Mouse (Mus musculus) lung, adult 2 months (tissue): ENCODE results near the gene Adamts9. TPM values are rescaled to one million over a fixed set of nuclear protein-coding genes. Genes with fewer than 3 reads are reported as not detected.

Source experiments
- DNase-seq: peaks from one replicate; pipeline ENCODE4 v3.0.0; 2022
- H3K4me1 ChIP-seq: fragments of 200-500 bp; 2 replicates; pipeline ENCODE4 v1.6.1; 2011; ENCODE audit warnings: low read length; ENCODE audit not compliant: control insufficient read depth, insufficient read depth
- H3K4me3 ChIP-seq: fragments of 200-500 bp; replicated peaks from 2 replicates; pipeline ENCODE3; 2011; ENCODE audit warnings: low read depth, mild to moderate bottlenecking, control low read depth, low read length; ENCODE audit errors: extremely low read depth
- CTCF ChIP-seq: fragments of 200-500 bp; IDR thresholded peaks from 2 replicates; pipeline ENCODE4 v1.5.1; 2011; ENCODE audit warnings: mild to moderate bottlenecking, low read length, control low read depth; ENCODE audit not compliant: insufficient read depth
- POLR2A ChIP-seq: fragments of 200-500 bp; IDR thresholded peaks from 2 replicates; pipeline ENCODE4 v1.6.1; 2011; ENCODE audit warnings: low read depth, mild to moderate bottlenecking, control low read depth, low read length, borderline replicate concordance; ENCODE audit errors: extremely low read depth
- WGBS: fragments of 180-500 bp; shearing (Covaris S2); methylation state at CpG from one replicate; pipeline ENCODE4 v1.1.7; 2018; 5-methylcytosine and 5-hydroxymethylcytosine counted together
- polyA plus RNA-seq: library from polyadenylated mRNA; depleted of rRNA; stranded (reverse); fragments of >200 nt; gene quantifications from 2 replicates; pipeline ENCODE4 v1.2.3, GENCODE M21; 2012

The Adamts9 gene
- polyA plus RNA-seq, 1 experiment: 12.2 TPM

GRCm38 (mm10) chr6:92822006-92822405 lies 121.3 kb downstream of the Adamts9 start:
- TF ChIP-seq POLR2A (no peak), CTCF (no peak)
- no peak for DNase-seq
- Histone ChIP-seq H3K4me1 (no peaks in the 10 kb centered on the region), H3K4me3 (no peak overlapping the region)
- 76% methylated on average over 6 of the region's 6 CpGs for WGBS

- Histone ChIP-seq H3K4me1 (no peaks in the 10 kb centered on the region), H3K4me3 (no peak overlapping the region)
- TF ChIP-seq CTCF: no peak
- TF ChIP-seq POLR2A: no peak
- no peak for DNase-seq
- 77% methylated on average over 5 of the region's 5 CpGs for WGBS
Observed at GRCm38 (mm10) chr6:92821606-92822005, 121.7 kb downstream of the Adamts9 start.

GRCm38 (mm10) chr6:92817661-92818060 lies 125.6 kb downstream of the Adamts9 start:
- Histone ChIP-seq H3K4me1 (peaks cover 3% of the 10 kb centered on the region; the same call in 1 of the 2 replicates), H3K4me3 (no peak overlapping the region)
- TF ChIP-seq CTCF: no peak
- TF ChIP-seq POLR2A: no peak
- WGBS: 74% methylated on average over 8 of the region's 8 CpGs
- no peak for DNase-seq

GRCm38 (mm10) chr6:92816311-92816751 lies 127.0 kb downstream of the Adamts9 start, which contains the start of gene A730049H05Rik:
A730049H05Rik (plus strand) TSS chr6:92816478.
- DNase-seq: peak; percentile 12
- H3K4me3 ChIP-seq: peak within 1 kb of the TSS; percentile 3
- H3K4me1 ChIP-seq: peaks cover 3% of the 10 kb centered on the region
- WGBS: 30% methylated on average over 8 of the region's 8 CpGs
- TF ChIP-seq CTCF: no peak
- peak; percentile 34; the same call in 1 of the 2 replicates for TF ChIP-seq POLR2A

GRCm38 (mm10) chr6:92812702-92813370 lies 130.5 kb downstream of the Adamts9 start:
- Histone ChIP-seq H3K4me3 (no peak overlapping the region), H3K4me1 (peaks cover 3% of the 10 kb centered on the region)
- DNase-seq: no peak
- no peak for TF ChIP-seq POLR2A
- no peak for TF ChIP-seq CTCF
- 69% methylated on average over 2 of the region's 2 CpGs for WGBS

GRCm38 (mm10) chr6:92811566-92811965 lies 131.7 kb downstream of the Adamts9 start:
- Histone ChIP-seq H3K4me1 (peaks cover 3% of the 10 kb centered on the region), H3K4me3 (no peak overlapping the region)
- DNase-seq: no peak
- TF ChIP-seq CTCF (no peak), POLR2A (no peak)

- TF ChIP-seq POLR2A (no peak), CTCF (no peak)
- 95% methylated on average over 2 of the region's 2 CpGs for WGBS
- no peak for DNase-seq
- Histone ChIP-seq H3K4me3 (no peak overlapping the region), H3K4me1 (no peaks in the 10 kb centered on the region; the same call in 1 of the 2 replicates)
Observed at GRCm38 (mm10) chr6:92810628-92811027, 132.7 kb downstream of the Adamts9 start.

- DNase-seq: no peak
- H3K4me3 ChIP-seq: no peak overlapping the region
- TF ChIP-seq CTCF (no peak), POLR2A (no peak)
- no peaks in the 10 kb centered on the region; the same call in 1 of the 2 replicates for H3K4me1 ChIP-seq
- 93% methylated on average over 3 of the region's 3 CpGs for WGBS
Observed at GRCm38 (mm10) chr6:92809818-92810217, 133.5 kb downstream of the Adamts9 start.

- no peak for DNase-seq
- no peak for TF ChIP-seq CTCF
- no peak for TF ChIP-seq POLR2A
- Histone ChIP-seq H3K4me1 (peaks cover 2% of the 10 kb centered on the region; the same call in 1 of the 2 replicates), H3K4me3 (no peak overlapping the region)
- whole genome bisulfite sequencing: 85% methylated on average over 3 of the region's 3 CpGs
Observed at GRCm38 (mm10) chr6:92804254-92804971, 138.9 kb downstream of the Adamts9 start.
